Mouse (Mus musculus) ES-E14 (cell line): Measurements from ENCODE around the gene Cby3.

Experiments
- CHD2 ChIP-seq: IDR thresholded peaks from 2 replicates; pipeline ENCODE4 v1.6.1; 2014; ENCODE audit warnings: mild to moderate bottlenecking, low read depth, low read length, inconsistent platforms
- HCFC1 ChIP-seq: IDR thresholded peaks from 2 replicates; pipeline ENCODE4 v1.6.1; 2012; ENCODE audit warnings: low read length, inconsistent platforms, borderline replicate concordance; ENCODE audit not compliant: insufficient read depth
- MAFK ChIP-seq: IDR thresholded peaks from 2 replicates; pipeline ENCODE4 v1.6.1; 2014; ENCODE audit warnings: mild to moderate bottlenecking, low read depth, low read length, inconsistent platforms; ENCODE audit not compliant: insufficient read depth
- ZC3H11A ChIP-seq: IDR thresholded peaks from 2 replicates; pipeline ENCODE4 v1.6.1; 2012; ENCODE audit warnings: low read depth, mild to moderate bottlenecking, inconsistent platforms, low read length, borderline replicate concordance
- ZNF384 ChIP-seq: IDR thresholded peaks from 2 replicates; pipeline ENCODE4 v1.6.1; 2012; ENCODE audit warnings: low read depth, low read length, inconsistent platforms

DNA sequence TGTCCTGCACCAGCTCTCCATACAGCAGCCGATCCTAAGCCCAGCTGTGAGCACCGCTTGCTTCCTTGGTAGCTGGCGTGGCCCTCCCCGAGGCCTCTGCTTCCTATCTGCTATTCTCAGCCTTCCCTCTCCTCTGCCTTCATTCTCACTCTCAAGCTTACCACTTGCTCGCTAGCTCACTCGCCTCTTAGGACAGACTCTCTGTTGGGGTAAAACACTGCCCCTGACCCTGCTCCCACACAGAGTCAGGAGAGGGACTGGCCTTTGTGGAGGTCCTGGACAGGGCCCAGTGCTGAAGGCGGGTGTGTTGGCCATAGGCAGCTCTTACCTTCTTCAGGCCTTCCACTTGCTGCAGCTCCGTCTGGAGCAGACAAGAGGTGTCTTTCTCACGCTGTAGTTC lies 43.1 kb downstream of the Cby3 start:
- TF ChIP-seq MAFK (no peak), ZC3H11A (no peak), ZNF384 (no peak), HCFC1 (no peak), CHD2 (no peak)
